Mouse (Mus musculus): ENCODE measurements around the gene Xlr5a. TPM values are rescaled to one million over a fixed set of nuclear protein-coding genes. Genes with fewer than 3 reads are reported as not detected.
"Not testable (repeated sequence)": the region's sequence is repeated elsewhere in the genome, so short reads cannot be mapped to it uniquely, and the experiment has no call there.

Gene Xlr5a
- total and polyA plus RNA-seq, 2 experiments from 2014 or later, result not detected

- not testable (repeated sequence) for H3K36me3 ChIP-seq (replicated peaks; ENCODE audit: control insufficient read depth, insufficient read depth, low read length); H3K27ac ChIP-seq (ENCODE audit: low read depth); H3K4me1 ChIP-seq (ENCODE audit: control insufficient read depth, insufficient read depth); ATAC-seq (ENCODE audit: insufficient read depth, low read depth); DNase-seq (ENCODE audit: low spot score); H3K9me3 ChIP-seq (replicated peaks; ENCODE audit: control insufficient read depth, low read length); H3K4me2 ChIP-seq (ENCODE audit: low read depth, low read length); H3K9ac ChIP-seq (replicated peaks; ENCODE audit: low read depth, low read length); H3K4me3 ChIP-seq (ENCODE audit: low read depth, low read length); H3K27me3 ChIP-seq (ENCODE audit: control insufficient read depth, insufficient read depth, low read length)
- no CpG with 5 or more reads among the region's 7 CpGs for WGBS
These were observed 143.4 kb downstream of the Xlr5a start, which contains the start of gene DXBay18 for GRCm38 (mm10) chrX:73149350-73149749. TSS of gene DXBay18 (minus strand) at chrX:73149450.

DNA sequence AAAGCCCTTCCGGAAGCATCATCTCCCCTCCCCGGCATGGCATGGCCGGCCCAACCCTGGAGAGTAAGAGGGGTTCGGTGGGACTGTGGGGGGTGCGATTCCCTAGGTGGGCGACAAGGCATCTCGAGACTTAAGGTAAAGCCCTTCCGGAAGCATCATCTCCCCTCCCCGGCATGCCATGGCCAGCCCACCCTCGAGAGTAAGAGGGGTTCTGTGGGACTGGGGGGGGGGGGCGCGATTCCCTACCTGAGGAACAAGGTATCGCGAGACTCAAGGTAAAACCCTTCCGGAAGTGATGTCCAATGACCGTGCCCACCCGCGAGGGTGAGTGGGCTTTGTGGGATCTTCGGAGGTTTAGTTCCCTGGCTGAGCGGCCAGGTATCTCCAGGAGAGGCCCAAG lies 144.3 kb downstream of the Xlr5a start, which contains the start of gene Xlr5b:
TSS of gene Xlr5b (plus strand) at position 301 of the 400 bp plus-strand sequence.
- H3K4me3 ChIP-seq (ENCODE audit: low read depth, low read length); DNase-seq (ENCODE audit: low spot score); H3K4me2 ChIP-seq (ENCODE audit: low read depth, low read length); H3K27ac ChIP-seq (ENCODE audit: low read depth); H3K9me3 ChIP-seq (replicated peaks; ENCODE audit: control insufficient read depth, low read length); ATAC-seq (ENCODE audit: insufficient read depth, low read depth); H3K4me1 ChIP-seq (ENCODE audit: control insufficient read depth, insufficient read depth); H3K36me3 ChIP-seq (replicated peaks; ENCODE audit: control insufficient read depth, insufficient read depth, low read length); H3K9ac ChIP-seq (replicated peaks; ENCODE audit: low read depth, low read length); H3K27me3 ChIP-seq (ENCODE audit: control insufficient read depth, insufficient read depth, low read length): not testable (repeated sequence)
- no CpG with 5 or more reads among the region's 20 CpGs for WGBS

DNA sequence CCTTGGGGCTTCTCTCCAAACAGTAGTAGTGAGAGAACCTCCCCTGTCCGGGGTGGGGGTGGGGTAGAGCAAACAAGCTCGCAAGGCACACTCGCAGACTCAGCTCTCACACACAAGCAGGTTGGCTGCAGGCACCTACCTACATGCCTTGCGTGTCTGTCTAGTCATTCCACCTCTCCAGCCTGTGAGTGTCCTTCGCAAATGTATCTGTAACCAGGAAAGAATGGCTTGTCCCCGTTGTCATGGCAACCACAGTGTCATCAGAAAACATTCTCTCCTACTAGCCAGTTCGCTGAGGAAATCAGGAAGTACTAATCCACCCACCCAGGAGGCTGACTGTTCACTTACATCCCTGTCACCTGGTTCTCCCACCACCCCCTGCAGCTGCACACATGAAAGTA lies 149.6 kb downstream of the Xlr5a start:
- DNase-seq (ENCODE audit: low spot score); ATAC-seq (ENCODE audit: insufficient read depth, low read depth); H3K4me2 ChIP-seq (ENCODE audit: low read depth, low read length); H3K9me3 ChIP-seq (replicated peaks; ENCODE audit: control insufficient read depth, low read length); H3K4me3 ChIP-seq (ENCODE audit: low read depth, low read length); H3K9ac ChIP-seq (replicated peaks; ENCODE audit: low read depth, low read length); H3K36me3 ChIP-seq (replicated peaks; ENCODE audit: control insufficient read depth, insufficient read depth, low read length); H3K4me1 ChIP-seq (ENCODE audit: control insufficient read depth, insufficient read depth); H3K27me3 ChIP-seq (ENCODE audit: control insufficient read depth, insufficient read depth, low read length); H3K27ac ChIP-seq (ENCODE audit: low read depth): not testable (repeated sequence)
- no CpG with 5 or more reads among the region's 7 CpGs for WGBS

- not testable (repeated sequence) for H3K4me1 ChIP-seq (ENCODE audit: control insufficient read depth, insufficient read depth); H3K4me2 ChIP-seq (ENCODE audit: low read depth, low read length); H3K27ac ChIP-seq (ENCODE audit: low read depth); H3K36me3 ChIP-seq (replicated peaks; ENCODE audit: control insufficient read depth, insufficient read depth, low read length); H3K9ac ChIP-seq (replicated peaks; ENCODE audit: low read depth, low read length); DNase-seq (ENCODE audit: low spot score); ATAC-seq (ENCODE audit: insufficient read depth, low read depth); H3K9me3 ChIP-seq (replicated peaks; ENCODE audit: control insufficient read depth, low read length); H3K4me3 ChIP-seq (ENCODE audit: low read depth, low read length); H3K27me3 ChIP-seq (ENCODE audit: control insufficient read depth, insufficient read depth, low read length)
- WGBS, result no CpG with 5 or more reads among the region's 12 CpGs
These were observed 169.6 kb downstream of the Xlr5a start for GRCm38 (mm10) chrX:73122859-73123829.

DNA sequence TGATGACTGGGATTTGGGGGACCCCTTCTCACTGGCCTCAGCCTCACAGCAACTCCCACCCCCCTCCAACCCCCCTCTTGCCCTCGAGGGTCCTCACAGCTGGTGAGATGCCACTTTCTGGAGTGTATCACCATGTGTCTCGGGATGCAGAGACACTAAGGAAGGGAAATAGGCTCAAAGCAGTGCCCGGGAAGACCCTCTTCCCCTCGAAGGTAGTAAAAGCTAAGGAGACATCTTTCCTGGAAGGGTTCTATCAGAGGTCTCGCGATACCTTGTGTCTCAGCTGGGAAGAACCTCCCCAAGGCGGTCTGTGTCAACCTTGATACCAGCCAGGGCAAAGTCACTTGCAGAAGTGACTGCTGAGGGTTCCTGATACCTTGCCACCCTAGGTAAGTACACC lies 176.0 kb downstream of the Xlr5a start, which contains the start of gene Gm14685:
TSS of gene Gm14685 (plus strand) at position 301 of the 400 bp plus-strand sequence.
- not testable (repeated sequence) for H3K9me3 ChIP-seq (replicated peaks; ENCODE audit: control insufficient read depth, low read length); DNase-seq (ENCODE audit: low spot score); H3K27ac ChIP-seq (ENCODE audit: low read depth); ATAC-seq (ENCODE audit: insufficient read depth, low read depth); H3K4me2 ChIP-seq (ENCODE audit: low read depth, low read length); H3K9ac ChIP-seq (replicated peaks; ENCODE audit: low read depth, low read length); H3K4me1 ChIP-seq (ENCODE audit: control insufficient read depth, insufficient read depth); H3K4me3 ChIP-seq (ENCODE audit: low read depth, low read length); H3K27me3 ChIP-seq (ENCODE audit: control insufficient read depth, insufficient read depth, low read length); H3K36me3 ChIP-seq (replicated peaks; ENCODE audit: control insufficient read depth, insufficient read depth, low read length)
- no CpG with 5 or more reads among the region's 7 CpGs for WGBS

DNA sequence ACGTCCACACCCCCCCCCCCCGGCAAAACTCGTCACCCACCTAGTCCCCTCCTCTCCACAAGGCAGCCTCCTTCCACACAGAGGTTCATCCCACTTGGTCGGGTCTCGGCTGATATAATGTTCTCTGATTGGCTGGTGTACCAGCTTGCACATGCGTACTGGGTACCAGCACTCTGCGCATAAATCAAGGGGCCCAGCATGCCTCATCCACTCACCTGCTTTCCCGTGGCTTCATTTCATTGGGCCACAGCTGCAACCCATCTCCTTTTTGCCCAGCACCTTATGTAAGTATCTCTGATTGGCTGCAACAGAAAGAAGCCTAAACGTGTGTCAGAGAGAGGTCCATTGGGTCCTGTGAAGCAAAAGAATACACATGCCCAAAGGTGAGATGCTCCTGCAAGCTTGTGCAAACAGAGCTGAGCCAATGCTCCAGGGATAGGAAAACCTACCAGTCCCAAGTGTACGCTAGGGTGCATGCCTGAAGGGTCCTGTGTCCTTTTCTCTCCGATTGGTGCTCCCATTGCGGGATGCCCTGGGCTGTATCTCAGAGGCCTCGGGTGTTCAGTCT lies 195.8 kb downstream of the Xlr5a start, which contains the start of gene Xlr3a:
TSS of gene Xlr3a (minus strand) at position 155 of the 568 bp plus-strand sequence.
- not testable (repeated sequence) for DNase-seq (ENCODE audit: low spot score); ATAC-seq (ENCODE audit: insufficient read depth, low read depth)

GRCm38 (mm10) chrX:73082267-73083055 lies 210.3 kb downstream of the Xlr5a start, which contains the start of gene Xlr4a:
TSS of gene Xlr4a (minus strand) at chrX:73082478.
- not testable (repeated sequence) for H3K4me1 ChIP-seq (ENCODE audit: control insufficient read depth, insufficient read depth); H3K4me2 ChIP-seq (ENCODE audit: low read depth, low read length); H3K9me3 ChIP-seq (replicated peaks; ENCODE audit: control insufficient read depth, low read length); H3K27ac ChIP-seq (ENCODE audit: low read depth); H3K27me3 ChIP-seq (ENCODE audit: control insufficient read depth, insufficient read depth, low read length); ATAC-seq (ENCODE audit: insufficient read depth, low read depth); H3K4me3 ChIP-seq (ENCODE audit: low read depth, low read length); H3K36me3 ChIP-seq (replicated peaks; ENCODE audit: control insufficient read depth, insufficient read depth, low read length); H3K9ac ChIP-seq (replicated peaks; ENCODE audit: low read depth, low read length); DNase-seq (ENCODE audit: low spot score)
- 77% methylated on average over 17 of the region's 19 CpGs for WGBS

More for the DNA sequence above, 195.8 kb downstream of the Xlr5a start, which contains the start of gene Xlr3a:
- not testable (repeated sequence) for H3K27me3 ChIP-seq (ENCODE audit: control insufficient read depth, insufficient read depth, low read length); H3K9me3 ChIP-seq (replicated peaks; ENCODE audit: control insufficient read depth, low read length); H3K27ac ChIP-seq (ENCODE audit: low read depth); H3K4me3 ChIP-seq (ENCODE audit: low read depth, low read length); H3K9ac ChIP-seq (replicated peaks; ENCODE audit: low read depth, low read length); H3K36me3 ChIP-seq (replicated peaks; ENCODE audit: control insufficient read depth, insufficient read depth, low read length); H3K4me2 ChIP-seq (ENCODE audit: low read depth, low read length); H3K4me1 ChIP-seq (ENCODE audit: control insufficient read depth, insufficient read depth)
- WGBS, result 72% methylated on average over 13 of the region's 13 CpGs
